7 mouse cellular contexts compared by ENCODE assay signal in genomic region chr2:33888100-33888385, GRCm38 (mm10). TPM values are rescaled to one million over a fixed set of nuclear protein-coding genes. Genes with fewer than 3 reads are reported as not detected.
DNase-seq lines count a peak whose midpoint lies in the region; ATAC-seq and TF ChIP-seq lines count a peak whose summit lies in the region.

No protein-coding gene starts in this region.

- H3K27ac ChIP-seq in lung, embryonic 14.5 days (ENCODE audit: low read depth) = peak overlapping the region; percentile 89
- peak overlapping the region; percentile 86 for H3K27ac ChIP-seq in forebrain, embryonic 11.5 days (ENCODE audit: low read depth, low read length)
- H3K27ac ChIP-seq in limb, embryonic 12.5 days = peak overlapping the region; percentile 89
- peak overlapping the region; percentile 84 for H3K27ac ChIP-seq in stomach, embryonic 14.5 days (ENCODE audit: low read length)

- peak overlapping the region; percentile 95 for H3K4me2 ChIP-seq in lung, embryonic 14.5 days
- H3K4me2 ChIP-seq in forebrain, embryonic 11.5 days (ENCODE audit: low read depth, low read length, severe bottlenecking) = peak overlapping the region; percentile 92
- peak overlapping the region; percentile 92 for H3K4me2 ChIP-seq in limb, embryonic 12.5 days
- peak overlapping the region; percentile 80 for H3K4me2 ChIP-seq in stomach, embryonic 14.5 days (replicated peaks; ENCODE audit: low read depth, low read length)

- no peaks in the 10 kb centered on the region for H3K36me3 ChIP-seq in lung, embryonic 14.5 days (ENCODE audit: insufficient read depth)
- no peaks in the 10 kb centered on the region for H3K36me3 ChIP-seq in forebrain, embryonic 11.5 days (ENCODE audit: control insufficient read depth, insufficient read depth, low read length)
- no peaks in the 10 kb centered on the region for H3K36me3 ChIP-seq in limb, embryonic 12.5 days
- H3K36me3 ChIP-seq in stomach, embryonic 14.5 days (ENCODE audit: control insufficient read depth, insufficient read depth, low read length) = no peaks in the 10 kb centered on the region

- no peak for DNase-seq in lung, embryonic 14.5 days
- no peak for DNase-seq in lung, postnatal 14 days
- DNase-seq in forebrain, embryonic 11.5 days (ENCODE audit: low spot score) = no peak
- no peak for DNase-seq in adrenal gland, postnatal 10 days
- DNase-seq in spleen, postnatal 36 days (ENCODE audit: low spot score in 2 of 2) = no peak

- TF ChIP-seq CTCF in lung, embryonic 14.5 days (IDR thresholded peaks at IDR 0.05; ENCODE audit: low read depth) = no peak

- peaks cover 10% of the 10 kb centered on the region; the same call in 1 of the 2 replicates for H3K4me1 ChIP-seq in lung, embryonic 14.5 days (ENCODE audit: insufficient read depth)
- peaks cover 12% of the 10 kb centered on the region for H3K4me1 ChIP-seq in forebrain, embryonic 11.5 days (replicated peaks; ENCODE audit: control insufficient read depth, insufficient read depth, low read length)
- peaks cover 30% of the 10 kb centered on the region for H3K4me1 ChIP-seq in limb, embryonic 12.5 days (replicated peaks)
- peaks cover 14% of the 10 kb centered on the region; the same call in 1 of the 2 replicates for H3K4me1 ChIP-seq in stomach, embryonic 14.5 days (ENCODE audit: control insufficient read depth, insufficient read depth, low read length)

- WGBS in lung, embryonic 14.5 days = 44% methylated on average over 6 of the region's 6 CpGs
- WGBS in forebrain, embryonic 11.5 days = 60% methylated on average over 6 of the region's 6 CpGs
- 45% methylated on average over 6 of the region's 6 CpGs for WGBS in limb, embryonic 12.5 days
- 53% methylated on average over 6 of the region's 6 CpGs for WGBS in stomach, embryonic 14.5 days

- no peaks in the 10 kb centered on the region for H3K27me3 ChIP-seq in lung, embryonic 14.5 days (ENCODE audit: insufficient read depth, low read length)
- no peaks in the 10 kb centered on the region for H3K27me3 ChIP-seq in forebrain, embryonic 11.5 days (ENCODE audit: control insufficient read depth, insufficient read depth, low read length)
- no peaks in the 10 kb centered on the region for H3K27me3 ChIP-seq in limb, embryonic 12.5 days
- no peaks in the 10 kb centered on the region for H3K27me3 ChIP-seq in stomach, embryonic 14.5 days (ENCODE audit: control insufficient read depth, insufficient read depth, low read length)

- peak overlapping the region; percentile 83 for H3K4me3 ChIP-seq in lung, embryonic 14.5 days (ENCODE audit: low read depth, low read length)
- H3K4me3 ChIP-seq in forebrain, embryonic 11.5 days (ENCODE audit: low read depth, low read length) = peak overlapping the region; percentile 88
- peak overlapping the region; percentile 90 for H3K4me3 ChIP-seq in limb, embryonic 12.5 days (replicated peaks)
- H3K4me3 ChIP-seq in stomach, embryonic 14.5 days (ENCODE audit: low read depth, low read length) = peak overlapping the region; percentile 57

- ATAC-seq in lung, embryonic 14.5 days (ENCODE audit: insufficient read depth) = no peak
- ATAC-seq in forebrain, embryonic 11.5 days (replicated peaks; ENCODE audit: low FRiP score) = no peak
- no peak for ATAC-seq in limb, embryonic 12.5 days (ENCODE audit: insufficient number of reproducible peaks, insufficient read depth, low FRiP score, low TSS enrichment, low read depth)
- no peak for ATAC-seq in stomach, embryonic 14.5 days (ENCODE audit: insufficient number of reproducible peaks, insufficient read depth, low FRiP score, low read depth)

- H3K9ac ChIP-seq in lung, embryonic 14.5 days = peak overlapping the region; percentile 97
- H3K9ac ChIP-seq in forebrain, embryonic 11.5 days (ENCODE audit: low read length) = peak overlapping the region; percentile 99
- H3K9ac ChIP-seq in limb, embryonic 12.5 days (replicated peaks) = peak overlapping the region; percentile 99; the same call in 1 of the 2 replicates
- peak overlapping the region; percentile 93 for H3K9ac ChIP-seq in stomach, embryonic 14.5 days (replicated peaks; ENCODE audit: low read depth, low read length)

- H3K9me3 ChIP-seq in lung, embryonic 14.5 days (ENCODE audit: low read depth, low read length) = no peaks in the 10 kb centered on the region
- no peaks in the 10 kb centered on the region; the same call in 1 of the 2 replicates for H3K9me3 ChIP-seq in forebrain, embryonic 11.5 days (ENCODE audit: control insufficient read depth, low read length)
- no peaks in the 10 kb centered on the region for H3K9me3 ChIP-seq in limb, embryonic 12.5 days
- no peaks in the 10 kb centered on the region for H3K9me3 ChIP-seq in stomach, embryonic 14.5 days (ENCODE audit: control insufficient read depth, low read depth, low read length)

RNA-seq across cellular contexts. Expression of gene Mvb12b, which starts 0.3 kb away (rescaled TPM):
- polyA plus RNA-seq in lung, embryonic 14.5 days (2014; fragmentation: Nextera tagmentation; extraction: Ambion mirVana) = 20.7 and 24.8 TPM in 2 replicates
- polyA plus RNA-seq in forebrain, embryonic 11.5 days (2014; fragmentation: Nextera tagmentation; extraction: Ambion mirVana) = 30.9 and 31.1 TPM in 2 replicates
- 25.5 and 27.3 TPM in 2 replicates for polyA plus RNA-seq in limb, embryonic 12.5 days (2016; fragmentation: Nextera tagmentation; extraction: Ambion mirVana)
- polyA plus RNA-seq in stomach, embryonic 14.5 days (2014; fragmentation: Nextera tagmentation; extraction: Ambion mirVana) = 20.4 and 20.7 TPM in 2 replicates
- total RNA-seq in adrenal gland, postnatal 10 days (2021) = 10 to 100 TPM; 17.4 to 23.0 TPM
